Mouse (Mus musculus): ENCODE measurements around the gene Lax1. TPM values are rescaled to one million over a fixed set of nuclear protein-coding genes. Genes with fewer than 3 reads are reported as not detected.
A peak's percentile ranks its signal among the peaks of the same experiment; 100 is the strongest.

Gene Lax1
- polyA plus RNA-seq, 1 experiment from 2014 or later: 0.17 TPM

GRCm38 (mm10) chr1:133660466-133661202, 29.3 kb downstream of the Lax1 start, which contains the start of gene Zbed6:
Gene Zbed6, minus strand, starts transcription at chr1:133660885.
- Histone ChIP-seq H3K4me3 (peak within 1 kb of the TSS; percentile 83), H3K27ac (replicated peaks) (peak within 1 kb of the TSS; percentile 88), H3K4me2 (replicated peaks) (peak within 1 kb of the TSS; percentile 85), H3K4me1 (peaks cover 35% of the 10 kb centered on the region), H3K9me3 (no peaks in the 10 kb centered on the region), H3K9ac (replicated peaks) (peak within 1 kb of the TSS; percentile 85), H3K36me3 (peaks cover 28% of the 10 kb centered on the region), H3K27me3 (no peaks in the 10 kb centered on the region)
- 2% methylated on average over 32 of the region's 41 CpGs for WGBS
- ATAC-seq (ENCODE audit: low FRiP score, low read depth): peak; percentile 89

GRCm38 (mm10) chr1:133658878-133659277, 31.0 kb downstream of the Lax1 start:
- no peak overlapping the region for H3K4me3 ChIP-seq
- H3K27me3 ChIP-seq: no peaks in the 10 kb centered on the region
- H3K27ac ChIP-seq (replicated peaks): no peak overlapping the region
- H3K36me3 ChIP-seq: peaks cover 28% of the 10 kb centered on the region
- H3K4me2 ChIP-seq (replicated peaks): no peak overlapping the region
- ATAC-seq (ENCODE audit: low FRiP score, low read depth): no peak
- H3K4me1 ChIP-seq: peaks cover 35% of the 10 kb centered on the region
- H3K9ac ChIP-seq (replicated peaks): no peak overlapping the region
- WGBS: 88% methylated on average over 3 of the region's 3 CpGs
- H3K9me3 ChIP-seq: no peaks in the 10 kb centered on the region

GRCm38 (mm10) chr1:133656811-133657210, 33.1 kb downstream of the Lax1 start:
- Histone ChIP-seq H3K4me3 (no peak overlapping the region), H3K4me1 (peaks cover 35% of the 10 kb centered on the region), H3K27ac (replicated peaks) (no peak overlapping the region), H3K9ac (replicated peaks) (no peak overlapping the region), H3K9me3 (no peaks in the 10 kb centered on the region), H3K4me2 (replicated peaks) (0 out of 2 replicates have a peak overlapping the region, but pooled peaks have one; percentile 11), H3K27me3 (no peaks in the 10 kb centered on the region), H3K36me3 (peaks cover 29% of the 10 kb centered on the region)
- ATAC-seq (ENCODE audit: low FRiP score, low read depth): no peak
- 77% methylated on average over 5 of the region's 5 CpGs for WGBS

GRCm38 (mm10) chr1:133653033-133653432, 36.9 kb downstream of the Lax1 start:
- Histone ChIP-seq H3K36me3 (peaks cover 23% of the 10 kb centered on the region; the same call in 1 of the 2 replicates), H3K9me3 (no peaks in the 10 kb centered on the region), H3K27ac (replicated peaks) (no peak overlapping the region), H3K4me3 (no peak overlapping the region), H3K4me1 (peaks cover 12% of the 10 kb centered on the region), H3K9ac (replicated peaks) (no peak overlapping the region), H3K4me2 (replicated peaks) (no peak overlapping the region), H3K27me3 (no peaks in the 10 kb centered on the region)
- no peak for ATAC-seq (ENCODE audit: low FRiP score, low read depth)
- 91% methylated on average over 1 of the region's 1 CpGs for WGBS

GRCm38 (mm10) chr1:133650288-133651055, 39.4 kb downstream of the Lax1 start:
- 89% methylated on average over 7 of the region's 7 CpGs for WGBS
- H3K4me3 ChIP-seq: no peak overlapping the region
- peaks cover 25% of the 10 kb centered on the region for H3K36me3 ChIP-seq
- no peaks in the 10 kb centered on the region for H3K9me3 ChIP-seq
- H3K4me2 ChIP-seq (replicated peaks): no peak overlapping the region
- no peak overlapping the region for H3K9ac ChIP-seq (replicated peaks)
- no peaks in the 10 kb centered on the region for H3K27me3 ChIP-seq
- H3K4me1 ChIP-seq: no peaks in the 10 kb centered on the region
- H3K27ac ChIP-seq (replicated peaks): no peak overlapping the region
- no peak for ATAC-seq (ENCODE audit: low FRiP score, low read depth)

- Histone ChIP-seq H3K4me2 (replicated peaks) (no peak overlapping the region), H3K36me3 (peaks cover 68% of the 10 kb centered on the region), H3K27me3 (no peaks in the 10 kb centered on the region), H3K4me1 (no peaks in the 10 kb centered on the region), H3K27ac (replicated peaks) (no peak overlapping the region), H3K9me3 (no peaks in the 10 kb centered on the region), H3K9ac (replicated peaks) (no peak overlapping the region), H3K4me3 (no peak overlapping the region)
- 96% methylated on average over 5 of the region's 5 CpGs for WGBS
- no peak for ATAC-seq (ENCODE audit: low FRiP score, low read depth)
These were observed 44.3 kb downstream of the Lax1 start for GRCm38 (mm10) chr1:133645652-133646051.

GRCm38 (mm10) chr1:133641163-133641562, 48.7 kb downstream of the Lax1 start:
- Histone ChIP-seq H3K4me1 (no peaks in the 10 kb centered on the region), H3K4me3 (no peak overlapping the region), H3K4me2 (replicated peaks) (no peak overlapping the region), H3K27ac (replicated peaks) (no peak overlapping the region), H3K9me3 (no peaks in the 10 kb centered on the region), H3K9ac (replicated peaks) (no peak overlapping the region), H3K27me3 (no peaks in the 10 kb centered on the region), H3K36me3 (peaks cover 98% of the 10 kb centered on the region)
- WGBS: 92% methylated on average over 2 of the region's 2 CpGs
- no peak for ATAC-seq (ENCODE audit: low FRiP score, low read depth)

- no peak overlapping the region for H3K4me3 ChIP-seq
- no peak for ATAC-seq (ENCODE audit: low FRiP score, low read depth)
- H3K4me1 ChIP-seq: no peaks in the 10 kb centered on the region
- no peak overlapping the region for H3K4me2 ChIP-seq (replicated peaks)
- no peaks in the 10 kb centered on the region for H3K27me3 ChIP-seq
- peaks cover 94% of the 10 kb centered on the region for H3K36me3 ChIP-seq
- no peak overlapping the region for H3K27ac ChIP-seq (replicated peaks)
- no peaks in the 10 kb centered on the region for H3K9me3 ChIP-seq
- WGBS: 93% methylated on average over 6 of the region's 6 CpGs
- no peak overlapping the region for H3K9ac ChIP-seq (replicated peaks)
These were observed 51.4 kb downstream of the Lax1 start for GRCm38 (mm10) chr1:133638517-133638916.

GRCm38 (mm10) chr1:133632168-133632567, 57.7 kb downstream of the Lax1 start:
- WGBS: 92% methylated on average over 2 of the region's 2 CpGs
- H3K9ac ChIP-seq (replicated peaks): no peak overlapping the region
- no peak for ATAC-seq (ENCODE audit: low FRiP score, low read depth)
- no peaks in the 10 kb centered on the region for H3K4me1 ChIP-seq
- H3K36me3 ChIP-seq: peaks cover 79% of the 10 kb centered on the region
- H3K4me2 ChIP-seq (replicated peaks): no peak overlapping the region
- H3K27ac ChIP-seq (replicated peaks): no peak overlapping the region
- H3K4me3 ChIP-seq: no peak overlapping the region
- no peaks in the 10 kb centered on the region for H3K27me3 ChIP-seq
- no peaks in the 10 kb centered on the region for H3K9me3 ChIP-seq

Small RNA genes within 50 kb of the gene (microRNA-seq; reads per million reads assigned to microRNA genes)
- 0.93 reads per million for gene Mir6903

Other genes with a start within 250 kb of the Lax1 start
- gene Snrpe, start 79.8 kb downstream of the Lax1 start, polyA plus RNA-seq (2016; fragmentation: Nextera tagmentation; extraction: Ambion mirVana): 703 and 733 TPM in 2 replicates
- not detected in 2 replicates for gene Zbed6, start 29.2 kb downstream of the Lax1 start, polyA plus RNA-seq (2016; fragmentation: Nextera tagmentation; extraction: Ambion mirVana)
- 6.0 and 6.1 TPM in 2 replicates for gene Gm38394, start 28.8 kb downstream of the Lax1 start, polyA plus RNA-seq (2016; fragmentation: Nextera tagmentation; extraction: Ambion mirVana)
- 8.3 and 10.7 TPM in 2 replicates for gene Atp2b4, start 110.9 kb upstream of the Lax1 start, polyA plus RNA-seq (2016; fragmentation: Nextera tagmentation; extraction: Ambion mirVana)
- gene Optc, start 217.9 kb upstream of the Lax1 start, polyA plus RNA-seq (2016; fragmentation: Nextera tagmentation; extraction: Ambion mirVana): 3.0 and 4.2 TPM in 2 replicates
- 1.9 and 3.5 TPM in 2 replicates for gene Prelp, start 231.3 kb upstream of the Lax1 start, polyA plus RNA-seq (2016; fragmentation: Nextera tagmentation; extraction: Ambion mirVana)

Measured in midbrain, embryonic 12.5 days (tissue).